Mouse (Mus musculus): Measurements from ENCODE around the gene Rcn3. TPM values are rescaled to one million over a fixed set of nuclear protein-coding genes. Genes with fewer than 3 reads are reported as not detected.

The Rcn3 gene
- polyA plus RNA-seq, 1 experiment, result 166 TPM

GRCm38 (mm10) chr7:45093516-45093905 lies 1.5 kb upstream of the Rcn3 start:
- Histone ChIP-seq H3K79me2 (ENCODE audit: control insufficient read depth, insufficient read depth) (no peaks in the 10 kb centered on the region), H3K27me3 (ENCODE audit: control insufficient read depth, insufficient read depth, insufficient read length) (no peaks in the 10 kb centered on the region), H3K4me3 (ENCODE audit: insufficient read depth, poor library complexity, severe bottlenecking) (no peak overlapping the region), H3K79me3 (ENCODE audit: low read depth) (no peaks in the 10 kb centered on the region), H3K36me3 (ENCODE audit: control insufficient read depth, insufficient read depth) (no peaks in the 10 kb centered on the region), H3ac (ENCODE audit: control insufficient read depth, insufficient read length, low read depth) (no peak overlapping the region)
- TF ChIP-seq MAX (IDR thresholded peaks at IDR 0.05), result no peak
- TF ChIP-seq FOSL1 (IDR thresholded peaks at IDR 0.05; ENCODE audit: insufficient read depth, low read length, poor library complexity, severe bottlenecking), result no peak
- no peak for TF ChIP-seq CEBPB (IDR thresholded peaks at IDR 0.05; ENCODE audit: low read depth)
- TF ChIP-seq USF1 (IDR thresholded peaks at IDR 0.05; ENCODE audit: low read depth), result no peak
- no peak for TF ChIP-seq MYOG (IDR thresholded peaks at IDR 0.05; ENCODE audit: control insufficient read depth, extremely low read depth, insufficient read length)
- no peak for TF ChIP-seq CTCF (IDR thresholded peaks at IDR 0.05; ENCODE audit: control insufficient read depth, insufficient read depth, insufficient read length)
- TF ChIP-seq MYOD1 (IDR thresholded peaks at IDR 0.05; ENCODE audit: control insufficient read depth, insufficient read length, low read depth), result no peak

- H3K27me3 ChIP-seq (ENCODE audit: control insufficient read depth, insufficient read depth, insufficient read length), result no peaks in the 10 kb centered on the region
- TF ChIP-seq FOSL1 (IDR thresholded peaks at IDR 0.05; ENCODE audit: insufficient read depth, low read length, poor library complexity, severe bottlenecking) (no peak), MAX (IDR thresholded peaks at IDR 0.05) (no peak), USF1 (IDR thresholded peaks at IDR 0.05; ENCODE audit: low read depth) (no peak), MYOD1 (IDR thresholded peaks at IDR 0.05; ENCODE audit: control insufficient read depth, insufficient read length, low read depth) (no peak), CTCF (IDR thresholded peaks at IDR 0.05; ENCODE audit: control insufficient read depth, insufficient read depth, insufficient read length) (no peak), MYOG (IDR thresholded peaks at IDR 0.05; ENCODE audit: control insufficient read depth, extremely low read depth, insufficient read length) (no peak), CEBPB (IDR thresholded peaks at IDR 0.05; ENCODE audit: low read depth) (no peak)
- no peak overlapping the region for H3K4me3 ChIP-seq (ENCODE audit: insufficient read depth, poor library complexity, severe bottlenecking)
- H3K79me2 ChIP-seq (ENCODE audit: control insufficient read depth, insufficient read depth), result no peaks in the 10 kb centered on the region
- no peaks in the 10 kb centered on the region for H3K36me3 ChIP-seq (ENCODE audit: control insufficient read depth, insufficient read depth)
- no peaks in the 10 kb centered on the region for H3K79me3 ChIP-seq (ENCODE audit: low read depth)
- no peak overlapping the region for H3ac ChIP-seq (ENCODE audit: control insufficient read depth, insufficient read length, low read depth)
Observed at GRCm38 (mm10) chr7:45092828-45093515, 951 bp upstream of the Rcn3 start.

GRCm38 (mm10) chr7:45091001-45091990 lies 725 bp downstream of the Rcn3 start:
- Histone ChIP-seq H3K79me3 (ENCODE audit: low read depth) (no peaks in the 10 kb centered on the region), H3K36me3 (ENCODE audit: control insufficient read depth, insufficient read depth) (no peaks in the 10 kb centered on the region), H3K27me3 (ENCODE audit: control insufficient read depth, insufficient read depth, insufficient read length) (no peaks in the 10 kb centered on the region), H3ac (ENCODE audit: control insufficient read depth, insufficient read length, low read depth) (peak overlapping the region; percentile 41), H3K4me3 (ENCODE audit: insufficient read depth, poor library complexity, severe bottlenecking) (peak overlapping the region; percentile 14), H3K79me2 (ENCODE audit: control insufficient read depth, insufficient read depth) (no peaks in the 10 kb centered on the region)
- TF ChIP-seq MAX (IDR thresholded peaks at IDR 0.05) (no peak), MYOG (IDR thresholded peaks at IDR 0.05; ENCODE audit: control insufficient read depth, extremely low read depth, insufficient read length) (no peak), CEBPB (IDR thresholded peaks at IDR 0.05; ENCODE audit: low read depth) (no peak), CTCF (IDR thresholded peaks at IDR 0.05; ENCODE audit: control insufficient read depth, insufficient read depth, insufficient read length) (no peak), USF1 (IDR thresholded peaks at IDR 0.05; ENCODE audit: low read depth) (no peak), FOSL1 (IDR thresholded peaks at IDR 0.05; ENCODE audit: insufficient read depth, low read length, poor library complexity, severe bottlenecking) (no peak), MYOD1 (IDR thresholded peaks at IDR 0.05; ENCODE audit: control insufficient read depth, insufficient read length, low read depth) (no peak)

GRCm38 (mm10) chr7:45090251-45090977 lies 1.6 kb downstream of the Rcn3 start:
- Histone ChIP-seq H3K27me3 (ENCODE audit: control insufficient read depth, insufficient read depth, insufficient read length) (no peaks in the 10 kb centered on the region), H3K79me3 (ENCODE audit: low read depth) (no peaks in the 10 kb centered on the region), H3K36me3 (ENCODE audit: control insufficient read depth, insufficient read depth) (no peaks in the 10 kb centered on the region), H3ac (ENCODE audit: control insufficient read depth, insufficient read length, low read depth) (no peak overlapping the region), H3K79me2 (ENCODE audit: control insufficient read depth, insufficient read depth) (no peaks in the 10 kb centered on the region), H3K4me3 (ENCODE audit: insufficient read depth, poor library complexity, severe bottlenecking) (no peak overlapping the region)
- no peak for TF ChIP-seq USF1 (IDR thresholded peaks at IDR 0.05; ENCODE audit: low read depth)
- no peak for TF ChIP-seq MAX (IDR thresholded peaks at IDR 0.05)
- TF ChIP-seq MYOD1 (IDR thresholded peaks at IDR 0.05; ENCODE audit: control insufficient read depth, insufficient read length, low read depth), result no peak
- TF ChIP-seq CTCF (IDR thresholded peaks at IDR 0.05; ENCODE audit: control insufficient read depth, insufficient read depth, insufficient read length), result no peak
- no peak for TF ChIP-seq MYOG (IDR thresholded peaks at IDR 0.05; ENCODE audit: control insufficient read depth, extremely low read depth, insufficient read length)
- no peak for TF ChIP-seq CEBPB (IDR thresholded peaks at IDR 0.05; ENCODE audit: low read depth)
- TF ChIP-seq FOSL1 (IDR thresholded peaks at IDR 0.05; ENCODE audit: insufficient read depth, low read length, poor library complexity, severe bottlenecking), result no peak

GRCm38 (mm10) chr7:45088597-45088996 lies 3.4 kb downstream of the Rcn3 start:
- no peaks in the 10 kb centered on the region for H3K27me3 ChIP-seq (ENCODE audit: control insufficient read depth, insufficient read depth, insufficient read length)
- no peak overlapping the region for H3ac ChIP-seq (ENCODE audit: control insufficient read depth, insufficient read length, low read depth)
- H3K79me3 ChIP-seq (ENCODE audit: low read depth), result no peaks in the 10 kb centered on the region
- H3K36me3 ChIP-seq (ENCODE audit: control insufficient read depth, insufficient read depth), result no peaks in the 10 kb centered on the region
- TF ChIP-seq MYOD1 (IDR thresholded peaks at IDR 0.05; ENCODE audit: control insufficient read depth, insufficient read length, low read depth), result no peak
- TF ChIP-seq CEBPB (IDR thresholded peaks at IDR 0.05; ENCODE audit: low read depth), result no peak
- no peak for TF ChIP-seq CTCF (IDR thresholded peaks at IDR 0.05; ENCODE audit: control insufficient read depth, insufficient read depth, insufficient read length)
- no peak for TF ChIP-seq USF1 (IDR thresholded peaks at IDR 0.05; ENCODE audit: low read depth)
- TF ChIP-seq FOSL1 (IDR thresholded peaks at IDR 0.05; ENCODE audit: insufficient read depth, low read length, poor library complexity, severe bottlenecking), result no peak
- no peak for TF ChIP-seq MYOG (IDR thresholded peaks at IDR 0.05; ENCODE audit: control insufficient read depth, extremely low read depth, insufficient read length)
- H3K79me2 ChIP-seq (ENCODE audit: control insufficient read depth, insufficient read depth), result no peaks in the 10 kb centered on the region
- H3K4me3 ChIP-seq (ENCODE audit: insufficient read depth, poor library complexity, severe bottlenecking), result no peak overlapping the region
